Mouse (Mus musculus): ENCODE measurements around the gene Tmem63a. TPM values are rescaled to one million over a fixed set of nuclear protein-coding genes. Genes with fewer than 3 reads are reported as not detected.

Gene Tmem63a
- polyA plus RNA-seq, 1 experiment: 38.5 TPM

DNA sequence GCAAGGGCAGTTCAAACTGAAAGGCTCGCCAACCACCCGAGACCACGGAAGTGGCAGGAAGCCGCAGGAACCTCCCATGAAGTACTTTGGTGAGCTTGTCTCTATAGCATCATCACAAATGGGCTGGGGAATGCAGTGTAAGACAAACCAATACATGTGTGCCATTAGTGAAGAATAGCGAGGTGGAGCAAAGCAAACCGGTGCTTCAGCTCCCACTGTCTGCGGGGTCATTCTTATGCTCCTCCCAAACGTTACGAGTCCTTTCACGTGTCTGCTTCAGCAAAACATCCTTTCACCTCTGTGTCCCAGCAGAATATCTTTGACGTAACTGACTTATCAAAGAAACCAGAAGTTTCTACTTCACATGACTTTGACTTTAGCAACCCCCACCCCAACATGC is 25.7 kb upstream of the Tmem63a start:
- Histone ChIP-seq H3K79me2 (ENCODE audit: control insufficient read depth, insufficient read depth) (no peaks in the 10 kb centered on the region), H3K4me3 (ENCODE audit: insufficient read depth, poor library complexity, severe bottlenecking) (no peak overlapping the region), H3ac (ENCODE audit: control insufficient read depth, insufficient read length, low read depth) (no peak overlapping the region), H3K79me3 (ENCODE audit: low read depth) (no peaks in the 10 kb centered on the region), H3K27me3 (ENCODE audit: control insufficient read depth, insufficient read depth, insufficient read length) (no peaks in the 10 kb centered on the region), H3K36me3 (ENCODE audit: control insufficient read depth, insufficient read depth) (no peaks in the 10 kb centered on the region)
- TF ChIP-seq USF1 (IDR thresholded peaks at IDR 0.05; ENCODE audit: low read depth) (no peak), MAX (IDR thresholded peaks at IDR 0.05) (no peak), MYOD1 (IDR thresholded peaks at IDR 0.05; ENCODE audit: control insufficient read depth, insufficient read length, low read depth) (no peak), CEBPB (IDR thresholded peaks at IDR 0.05; ENCODE audit: low read depth) (no peak), MYOG (IDR thresholded peaks at IDR 0.05; ENCODE audit: control insufficient read depth, extremely low read depth, insufficient read length) (no peak), CTCF (IDR thresholded peaks at IDR 0.05; ENCODE audit: control insufficient read depth, insufficient read depth, insufficient read length) (no peak), FOSL1 (IDR thresholded peaks at IDR 0.05; ENCODE audit: insufficient read depth, low read length, poor library complexity, severe bottlenecking) (no peak)

DNA sequence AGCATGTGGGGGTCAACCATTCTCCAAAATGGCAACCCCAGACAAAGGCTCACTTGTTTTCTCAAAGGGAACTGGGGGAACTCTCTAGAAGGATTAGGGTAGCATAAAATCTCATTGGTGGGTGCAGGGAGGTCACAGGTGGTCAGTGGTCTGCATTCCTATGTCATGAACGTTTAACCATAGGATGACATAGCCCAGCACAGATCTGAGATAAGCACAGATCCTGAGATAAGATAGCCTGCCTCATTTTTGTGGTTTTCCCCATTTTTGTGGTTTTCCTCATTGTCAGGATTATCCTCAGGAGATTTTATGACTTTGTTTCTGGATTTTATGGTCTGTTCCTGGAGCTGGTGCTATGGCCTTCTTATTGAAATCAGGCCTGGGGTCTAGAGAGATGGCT is 25.1 kb upstream of the Tmem63a start:
- Histone ChIP-seq H3K4me3 (ENCODE audit: insufficient read depth, poor library complexity, severe bottlenecking) (no peak overlapping the region), H3K27me3 (ENCODE audit: control insufficient read depth, insufficient read depth, insufficient read length) (no peaks in the 10 kb centered on the region), H3K36me3 (ENCODE audit: control insufficient read depth, insufficient read depth) (no peaks in the 10 kb centered on the region), H3K79me2 (ENCODE audit: control insufficient read depth, insufficient read depth) (no peaks in the 10 kb centered on the region), H3K79me3 (ENCODE audit: low read depth) (no peaks in the 10 kb centered on the region), H3ac (ENCODE audit: control insufficient read depth, insufficient read length, low read depth) (no peak overlapping the region)
- no peak for TF ChIP-seq MYOG (IDR thresholded peaks at IDR 0.05; ENCODE audit: control insufficient read depth, extremely low read depth, insufficient read length)
- peak; percentile 64 for TF ChIP-seq MYOD1 (IDR thresholded peaks at IDR 0.05; ENCODE audit: control insufficient read depth, insufficient read length, low read depth)

DNA sequence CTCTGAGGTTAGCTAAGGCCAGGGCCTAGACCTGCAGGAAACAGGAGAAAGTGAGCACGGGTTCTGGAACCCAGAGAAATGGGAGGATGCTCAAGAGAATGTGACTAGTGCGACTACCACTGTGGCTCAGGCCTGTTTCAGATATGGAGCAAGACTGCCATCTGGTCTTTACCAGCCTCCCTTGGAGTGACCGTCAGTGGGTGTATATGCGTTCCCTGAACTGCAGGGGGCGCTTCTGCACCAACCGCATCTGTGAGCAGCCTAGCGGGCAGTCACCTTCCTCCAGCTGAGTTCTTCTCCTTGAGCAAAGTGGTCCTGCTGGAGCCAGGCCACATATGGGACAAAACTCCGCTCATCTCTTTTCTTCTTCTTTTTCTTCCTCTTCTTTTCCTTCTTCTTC is 22.5 kb upstream of the Tmem63a start:
- Histone ChIP-seq H3ac (ENCODE audit: control insufficient read depth, insufficient read length, low read depth) (no peak overlapping the region), H3K4me3 (ENCODE audit: insufficient read depth, poor library complexity, severe bottlenecking) (no peak overlapping the region), H3K79me3 (ENCODE audit: low read depth) (no peaks in the 10 kb centered on the region), H3K36me3 (ENCODE audit: control insufficient read depth, insufficient read depth) (no peaks in the 10 kb centered on the region), H3K79me2 (ENCODE audit: control insufficient read depth, insufficient read depth) (no peaks in the 10 kb centered on the region), H3K27me3 (ENCODE audit: control insufficient read depth, insufficient read depth, insufficient read length) (no peaks in the 10 kb centered on the region)
- no peak for TF ChIP-seq MYOG (IDR thresholded peaks at IDR 0.05; ENCODE audit: control insufficient read depth, extremely low read depth, insufficient read length)
- peak; percentile 34 for TF ChIP-seq CTCF (IDR thresholded peaks at IDR 0.05; ENCODE audit: control insufficient read depth, insufficient read depth, insufficient read length)

- no peaks in the 10 kb centered on the region for H3K27me3 ChIP-seq (ENCODE audit: control insufficient read depth, insufficient read depth, insufficient read length)
- no peaks in the 10 kb centered on the region for H3K79me2 ChIP-seq (ENCODE audit: control insufficient read depth, insufficient read depth)
- no peak overlapping the region for H3ac ChIP-seq (ENCODE audit: control insufficient read depth, insufficient read length, low read depth)
- no peaks in the 10 kb centered on the region for H3K79me3 ChIP-seq (ENCODE audit: low read depth)
- no peak overlapping the region for H3K4me3 ChIP-seq (ENCODE audit: insufficient read depth, poor library complexity, severe bottlenecking)
- no peak for TF ChIP-seq USF1 (IDR thresholded peaks at IDR 0.05; ENCODE audit: low read depth)
- no peaks in the 10 kb centered on the region for H3K36me3 ChIP-seq (ENCODE audit: control insufficient read depth, insufficient read depth)
Measured at GRCm38 (mm10) chr1:180922273-180923048, 19.7 kb upstream of the Tmem63a start.

GRCm38 (mm10) chr1:180924737-180925136 is 17.4 kb upstream of the Tmem63a start:
- no peak for TF ChIP-seq CTCF (IDR thresholded peaks at IDR 0.05; ENCODE audit: control insufficient read depth, insufficient read depth, insufficient read length)
- TF ChIP-seq MYOG (IDR thresholded peaks at IDR 0.05; ENCODE audit: control insufficient read depth, extremely low read depth, insufficient read length): no peak
- TF ChIP-seq MYOD1 (IDR thresholded peaks at IDR 0.05; ENCODE audit: control insufficient read depth, insufficient read length, low read depth): no peak
- TF ChIP-seq MAX (IDR thresholded peaks at IDR 0.05): no peak
- TF ChIP-seq FOSL1 (IDR thresholded peaks at IDR 0.05; ENCODE audit: insufficient read depth, low read length, poor library complexity, severe bottlenecking): no peak
- TF ChIP-seq USF1 (IDR thresholded peaks at IDR 0.05; ENCODE audit: low read depth): no peak
- TF ChIP-seq CEBPB (IDR thresholded peaks at IDR 0.05; ENCODE audit: low read depth): no peak
- H3K36me3 ChIP-seq (ENCODE audit: control insufficient read depth, insufficient read depth): no peaks in the 10 kb centered on the region
- no peaks in the 10 kb centered on the region for H3K27me3 ChIP-seq (ENCODE audit: control insufficient read depth, insufficient read depth, insufficient read length)
- H3K79me2 ChIP-seq (ENCODE audit: control insufficient read depth, insufficient read depth): no peaks in the 10 kb centered on the region
- H3K79me3 ChIP-seq (ENCODE audit: low read depth): no peaks in the 10 kb centered on the region
- H3ac ChIP-seq (ENCODE audit: control insufficient read depth, insufficient read length, low read depth): no peak overlapping the region
- no peak overlapping the region for H3K4me3 ChIP-seq (ENCODE audit: insufficient read depth, poor library complexity, severe bottlenecking)

DNA sequence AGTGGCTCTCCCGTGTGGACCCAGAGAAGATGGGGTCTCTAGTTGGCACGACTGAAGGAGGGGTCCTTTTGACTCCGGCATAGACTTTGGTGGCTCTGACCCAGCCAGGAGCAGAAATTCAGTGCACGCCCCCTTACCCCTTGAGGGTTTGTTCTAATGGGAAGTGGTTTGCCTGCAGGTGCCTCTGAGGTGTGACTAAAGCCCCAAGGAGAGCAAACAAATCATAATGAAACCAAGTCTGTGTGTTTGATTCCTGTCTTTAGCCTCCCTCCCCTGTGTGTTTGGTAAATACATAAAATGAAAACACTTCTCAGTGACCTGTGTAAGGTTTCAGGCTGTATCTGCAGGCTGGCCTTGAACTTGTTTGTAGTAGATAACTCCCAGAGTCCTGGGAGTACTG is 15.9 kb upstream of the Tmem63a start:
- Histone ChIP-seq H3K27me3 (ENCODE audit: control insufficient read depth, insufficient read depth, insufficient read length) (no peaks in the 10 kb centered on the region), H3K4me3 (ENCODE audit: insufficient read depth, poor library complexity, severe bottlenecking) (no peak overlapping the region), H3ac (ENCODE audit: control insufficient read depth, insufficient read length, low read depth) (no peak overlapping the region), H3K79me2 (ENCODE audit: control insufficient read depth, insufficient read depth) (no peaks in the 10 kb centered on the region), H3K36me3 (ENCODE audit: control insufficient read depth, insufficient read depth) (no peaks in the 10 kb centered on the region), H3K79me3 (ENCODE audit: low read depth) (no peaks in the 10 kb centered on the region)
- TF ChIP-seq MYOG (IDR thresholded peaks at IDR 0.05; ENCODE audit: control insufficient read depth, extremely low read depth, insufficient read length) (no peak), FOSL1 (IDR thresholded peaks at IDR 0.05; ENCODE audit: insufficient read depth, low read length, poor library complexity, severe bottlenecking) (no peak), MYOD1 (IDR thresholded peaks at IDR 0.05; ENCODE audit: control insufficient read depth, insufficient read length, low read depth) (no peak), USF1 (IDR thresholded peaks at IDR 0.05; ENCODE audit: low read depth) (no peak), MAX (IDR thresholded peaks at IDR 0.05) (no peak), CEBPB (IDR thresholded peaks at IDR 0.05; ENCODE audit: low read depth) (no peak), CTCF (IDR thresholded peaks at IDR 0.05; ENCODE audit: control insufficient read depth, insufficient read depth, insufficient read length) (no peak)

All from C2C12 (cell line).